Mouse (Mus musculus) gonadal fat pad, adult 2 months (tissue): ENCODE data around the gene Gpr157. TPM values are rescaled to one million over a fixed set of nuclear protein-coding genes. Genes with fewer than 3 reads are reported as not detected.

Experiments used
- DNase-seq: peaks from one replicate; pipeline ENCODE4 v3.0.0-alpha.2; 2012; ENCODE audit warnings: low read depth
- polyA plus RNA-seq: library from polyadenylated mRNA; depleted of rRNA; stranded (reverse); fragments of >200 nt; gene quantifications from 2 replicates; pipeline ENCODE4 v1.2.3, GENCODE M21; 2012

The Gpr157 gene
- polyA plus RNA-seq, 1 experiment, result 7.0 TPM

- no peak for DNase-seq
Measured at GRCm38 (mm10) chr4:150110373-150110772, 23.2 kb downstream of the Gpr157 start.

GRCm38 (mm10) chr4:150112867-150113266 lies 25.7 kb downstream of the Gpr157 start:
- DNase-seq, result no peak

- DNase-seq, result no peak
Measured at GRCm38 (mm10) chr4:150114505-150115061, 27.4 kb downstream of the Gpr157 start.

GRCm38 (mm10) chr4:150117311-150117710 lies 30.1 kb downstream of the Gpr157 start:
- DNase-seq, result no peak

- DNase-seq, result no peak
Measured at GRCm38 (mm10) chr4:150118163-150118562, 31.0 kb downstream of the Gpr157 start.

GRCm38 (mm10) chr4:150119055-150119454 lies 31.9 kb downstream of the Gpr157 start, which contains the start of gene Slc2a5:
Gene Slc2a5 (plus strand): TSS chr4:150119283.
- DNase-seq, result no peak

GRCm38 (mm10) chr4:150119640-150120039 lies 32.5 kb downstream of the Gpr157 start:
- DNase-seq, result no peak

GRCm38 (mm10) chr4:150120173-150120833 lies 33.1 kb downstream of the Gpr157 start:
- no peak for DNase-seq

- DNase-seq, result no peak
Measured at GRCm38 (mm10) chr4:150121430-150121829, 34.3 kb downstream of the Gpr157 start.

- no peak for DNase-seq
Measured at GRCm38 (mm10) chr4:150122476-150122875, 35.3 kb downstream of the Gpr157 start.

GRCm38 (mm10) chr4:150126373-150126772 lies 39.2 kb downstream of the Gpr157 start:
- no peak for DNase-seq

GRCm38 (mm10) chr4:150127894-150128293 lies 40.7 kb downstream of the Gpr157 start:
- DNase-seq, result no peak

GRCm38 (mm10) chr4:150128571-150128970 lies 41.4 kb downstream of the Gpr157 start:
- DNase-seq, result no peak

GRCm38 (mm10) chr4:150130661-150131060 lies 43.5 kb downstream of the Gpr157 start:
- no peak for DNase-seq

- DNase-seq, result no peak
Measured at GRCm38 (mm10) chr4:150132692-150133271, 45.6 kb downstream of the Gpr157 start.

- no peak for DNase-seq
Measured at GRCm38 (mm10) chr4:150135254-150135653, 48.1 kb downstream of the Gpr157 start.

- DNase-seq, result no peak
Measured at GRCm38 (mm10) chr4:150136693-150137092, 49.5 kb downstream of the Gpr157 start.

GRCm38 (mm10) chr4:150137368-150138083 lies 50.4 kb downstream of the Gpr157 start:
- DNase-seq, result no peak

- DNase-seq, result no peak
Measured at GRCm38 (mm10) chr4:150138084-150138543, 50.9 kb downstream of the Gpr157 start.

- DNase-seq, result no peak
Measured at GRCm38 (mm10) chr4:150139090-150139489, 51.9 kb downstream of the Gpr157 start.

GRCm38 (mm10) chr4:150140346-150140745 lies 53.2 kb downstream of the Gpr157 start:
- DNase-seq, result no peak

GRCm38 (mm10) chr4:150144242-150144641 lies 57.1 kb downstream of the Gpr157 start:
- DNase-seq, result no peak
